Mouse (Mus musculus) mesoderm, embryonic 11.5 days (tissue): ENCODE measurements at regions not wholly inside any gene's neighbourhood (a gene's known extent, or its start where the extent isn't known, plus 50 kb on each side); places are given as distances from the start of the nearest gene placed in this dataset.
A peak's percentile ranks its signal among the peaks of the same experiment; 100 is the strongest.
"Not testable (repeated sequence)": the region's sequence is repeated elsewhere in the genome, so short reads cannot be mapped to it uniquely, and the experiment has no call there.

ENCODE experiments used
- DNase-seq: peaks from one replicate; pipeline ENCODE4 v3.0.0-alpha.2; 2012; ENCODE audit warnings: low read depth, low spot score

- DNase-seq, result no peak
These were observed 472.3 kb upstream of the Dpp10 start for GRCm38 (mm10) chr1:124517543-124518171.

GRCm38 (mm10) chr1:124510492-124510891 lies 465.1 kb upstream of the Dpp10 start:
- DNase-seq, result no peak

- DNase-seq, result no peak
These were observed 443.1 kb upstream of the Dpp10 start for GRCm38 (mm10) chr1:124488456-124488855.

GRCm38 (mm10) chr1:124487965-124488364 lies 442.6 kb upstream of the Dpp10 start:
- DNase-seq, result no peak

- DNase-seq, result peak; percentile 5
These were observed 404.8 kb upstream of the Dpp10 start for GRCm38 (mm10) chr1:124450128-124450527.

- no peak for DNase-seq
These were observed 394.2 kb upstream of the Dpp10 start for GRCm38 (mm10) chr1:124439526-124439925.

- peak; percentile 13 for DNase-seq
These were observed 390.5 kb upstream of the Dpp10 start for GRCm38 (mm10) chr1:124435850-124436249.

- no peak for DNase-seq
These were observed 384.2 kb upstream of the Dpp10 start for GRCm38 (mm10) chr1:124429583-124429982.

GRCm38 (mm10) chr1:124416762-124417161 lies 371.4 kb upstream of the Dpp10 start:
- no peak for DNase-seq

- no peak for DNase-seq
These were observed 364.9 kb upstream of the Dpp10 start for GRCm38 (mm10) chr1:124410236-124410635.

GRCm38 (mm10) chr1:124409781-124410180 lies 364.4 kb upstream of the Dpp10 start:
- DNase-seq, result no peak

GRCm38 (mm10) chr1:124369604-124370003 lies 324.2 kb upstream of the Dpp10 start:
- DNase-seq, result peak; percentile 9

- not testable (repeated sequence) for DNase-seq
These were observed 303.1 kb upstream of the Dpp10 start for GRCm38 (mm10) chr1:124348491-124348890.

GRCm38 (mm10) chr1:124339444-124339843 lies 294.1 kb upstream of the Dpp10 start:
- no peak for DNase-seq

- DNase-seq, result no peak
These were observed 293.3 kb upstream of the Dpp10 start for GRCm38 (mm10) chr1:124338648-124339047.

- peak; percentile 9 for DNase-seq
These were observed 286.9 kb upstream of the Dpp10 start for GRCm38 (mm10) chr1:124332294-124332693.
